Mouse (Mus musculus): Measurements from ENCODE around the gene Csf3. TPM values are rescaled to one million over a fixed set of nuclear protein-coding genes. Genes with fewer than 3 reads are reported as not detected.

Csf3 gene
- total and polyA plus RNA-seq, 3 experiments = 0.18 TPM; not detected in 2

DNA sequence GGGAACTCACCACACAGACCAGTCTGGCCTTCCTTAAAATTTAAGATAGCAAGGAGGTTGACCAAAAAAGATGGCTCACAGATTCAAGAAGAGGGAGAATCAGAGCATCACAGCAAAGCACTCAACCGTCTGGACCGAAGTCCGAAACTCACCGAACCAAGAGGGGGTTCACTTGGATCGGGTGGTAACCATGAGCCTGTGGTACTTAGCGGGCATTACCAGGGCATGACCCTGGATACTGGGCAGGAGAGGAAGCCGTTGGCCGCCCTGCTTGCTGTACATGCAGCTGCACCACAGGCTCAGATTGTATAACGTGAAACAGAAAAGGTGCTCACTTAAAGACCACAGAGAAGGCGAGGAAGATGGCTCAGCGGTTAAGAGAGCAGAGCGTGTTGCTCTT, 3.8 kb upstream of the Csf3 start:
- no peak overlapping the region for H3K4me3 ChIP-seq (ENCODE audit: control insufficient read depth in 1 of 2, insufficient read depth in 1 of 2, low read depth in 2 of 2, low read length in 2 of 2)
- no peak overlapping the region for H3K27ac ChIP-seq (ENCODE audit: control insufficient read depth, low read depth, low read length)
- H3K4me1 ChIP-seq (ENCODE audit: control insufficient read depth in 1 of 2, insufficient read depth in 2 of 2, low read length in 2 of 2) = no peaks in the 10 kb centered on the region
- no peaks in the 10 kb centered on the region for H3K27me3 ChIP-seq (ENCODE audit: control insufficient read depth in 1 of 2, insufficient read depth in 2 of 2, low read length in 2 of 2)
- H3K79me2 ChIP-seq (ENCODE audit: control insufficient read depth, insufficient read depth, low read length, poor library complexity) = no peaks in the 10 kb centered on the region
- H3K9ac ChIP-seq (ENCODE audit: control insufficient read depth, low read depth, low read length, poor library complexity, severe bottlenecking) = no peak overlapping the region
- peaks cover 0 to 6% of the 10 kb centered on the region in 2 experiments; a peak in 1 of 4 replicates for H3K36me3 ChIP-seq (ENCODE audit: control insufficient read depth in 1 of 2, insufficient read depth in 2 of 2, low read length in 2 of 2)
- TF ChIP-seq NRF1 (IDR thresholded peaks at IDR 0.05; ENCODE audit: insufficient read depth, low read depth, low read length, poor library complexity, severe bottlenecking) (no peak), TCF12 (IDR thresholded peaks at IDR 0.05; ENCODE audit: low read depth, low read length) (no peak), USF1 (IDR thresholded peaks at IDR 0.05; ENCODE audit: low read depth, low read length) (no peak), ZKSCAN1 (IDR thresholded peaks at IDR 0.05; ENCODE audit: low read depth, low read length) (no peak)
- H3K9me3 ChIP-seq (replicated peaks; ENCODE audit: insufficient read depth, low read length) = no peaks in the 10 kb centered on the region
- no peak for DNase-seq (ENCODE audit: low read depth, low spot score)

- H3K4me1 ChIP-seq (ENCODE audit: control insufficient read depth in 1 of 2, insufficient read depth in 2 of 2, low read length in 2 of 2) = no peaks in the 10 kb centered on the region
- TF ChIP-seq HCFC1 (IDR thresholded peaks at IDR 0.05; ENCODE audit: low read depth, low read length) = no peak
- TF ChIP-seq POLR2A (IDR thresholded peaks at IDR 0.05; ENCODE audit: control insufficient read depth in 1 of 2, insufficient read depth in 1 of 2, low read depth in 1 of 2, low read length in 2 of 2, poor library complexity in 1 of 2) = no peak
- no peak for TF ChIP-seq NRF1 (IDR thresholded peaks at IDR 0.05; ENCODE audit: insufficient read depth, low read depth, low read length, poor library complexity, severe bottlenecking)
- TF ChIP-seq ETS1 (IDR thresholded peaks at IDR 0.05; ENCODE audit: low read depth, low read length) = no peak
- no peak for TF ChIP-seq JUND (IDR thresholded peaks at IDR 0.05; ENCODE audit: low read depth, low read length)
- TF ChIP-seq CTCF (IDR thresholded peaks at IDR 0.05 in 2 of 3, conservative IDR thresholded peaks at IDR 0.05 in 1 of 3; ENCODE audit: control insufficient read depth in 1 of 3, insufficient read depth in 1 of 3, low read depth in 2 of 3, low read length in 3 of 3, poor library complexity in 1 of 3, severe bottlenecking in 1 of 3) = no peak
- no peaks in the 10 kb centered on the region for H3K9me3 ChIP-seq (replicated peaks; ENCODE audit: insufficient read depth, low read length)
- no peak for DNase-seq (ENCODE audit: low read depth, low spot score)
- no peaks in the 10 kb centered on the region for H3K79me2 ChIP-seq (ENCODE audit: control insufficient read depth, insufficient read depth, low read length, poor library complexity)
- H3K9ac ChIP-seq (ENCODE audit: control insufficient read depth, low read depth, low read length, poor library complexity, severe bottlenecking) = no peak overlapping the region
- no peak overlapping the region for H3K4me3 ChIP-seq (ENCODE audit: control insufficient read depth in 1 of 2, insufficient read depth in 1 of 2, low read depth in 2 of 2, low read length in 2 of 2)
- H3K27ac ChIP-seq (ENCODE audit: control insufficient read depth, low read depth, low read length) = no peak overlapping the region
- H3K27me3 ChIP-seq (ENCODE audit: control insufficient read depth in 1 of 2, insufficient read depth in 2 of 2, low read length in 2 of 2) = no peaks in the 10 kb centered on the region
- no peaks in the 10 kb centered on the region for H3K36me3 ChIP-seq (ENCODE audit: control insufficient read depth in 1 of 2, insufficient read depth in 2 of 2, low read length in 2 of 2)
These were observed 2.0 kb upstream of the Csf3 start for GRCm38 (mm10) chr11:98698849-98699640.

DNA sequence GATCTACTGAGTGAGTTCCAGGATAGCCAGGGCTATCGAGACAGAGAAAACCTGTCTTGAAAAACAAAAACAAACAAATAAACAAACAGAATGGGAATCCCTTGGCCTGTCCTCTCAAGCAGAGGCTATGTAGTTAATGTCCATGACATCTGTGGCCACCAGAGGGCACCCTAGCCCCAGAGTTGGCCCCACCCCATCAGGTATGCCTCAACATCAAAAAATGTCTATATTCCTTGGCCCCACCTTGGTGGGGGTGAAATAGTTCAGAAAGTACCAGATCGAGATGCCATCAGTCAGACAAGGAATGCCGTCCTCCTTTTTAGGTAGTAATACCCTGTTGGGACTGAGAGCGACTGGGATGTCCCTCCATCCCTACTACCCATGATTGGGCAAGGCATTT, 1.2 kb upstream of the Csf3 start:
- Histone ChIP-seq H3K79me2 (ENCODE audit: control insufficient read depth, insufficient read depth, low read length, poor library complexity) (no peaks in the 10 kb centered on the region), H3K9ac (ENCODE audit: control insufficient read depth, low read depth, low read length, poor library complexity, severe bottlenecking) (no peak overlapping the region), H3K4me1 (ENCODE audit: control insufficient read depth in 1 of 2, insufficient read depth in 2 of 2, low read length in 2 of 2) (no peaks in the 10 kb centered on the region), H3K4me3 (ENCODE audit: control insufficient read depth in 1 of 2, insufficient read depth in 1 of 2, low read depth in 2 of 2, low read length in 2 of 2) (no peak overlapping the region), H3K27ac (ENCODE audit: control insufficient read depth, low read depth, low read length) (no peak overlapping the region), H3K27me3 (ENCODE audit: control insufficient read depth in 1 of 2, insufficient read depth in 2 of 2, low read length in 2 of 2) (no peaks in the 10 kb centered on the region), H3K36me3 (ENCODE audit: control insufficient read depth in 1 of 2, insufficient read depth in 2 of 2, low read length in 2 of 2) (no peaks in the 10 kb centered on the region), H3K9me3 (replicated peaks; ENCODE audit: insufficient read depth, low read length) (no peaks in the 10 kb centered on the region)
- peak; percentile 81 for DNase-seq (ENCODE audit: low read depth, low spot score)
- TF ChIP-seq MAZ (IDR thresholded peaks at IDR 0.05; ENCODE audit: low read depth, low read length) = peak; percentile 69; the same call in 1 of the 2 replicates
- TF ChIP-seq GABPA (IDR thresholded peaks at IDR 0.05; ENCODE audit: low read depth, low read length) = no peak
- TF ChIP-seq JUND (IDR thresholded peaks at IDR 0.05; ENCODE audit: low read depth, low read length) = no peak
- TF ChIP-seq POLR2AphosphoS2 (IDR thresholded peaks at IDR 0.05; ENCODE audit: low read length) = no peak
- no peak for TF ChIP-seq CHD2 (IDR thresholded peaks at IDR 0.05; ENCODE audit: low read length)
- TF ChIP-seq MAFK (IDR thresholded peaks at IDR 0.05; ENCODE audit: borderline replicate concordance, low read depth, low read length) = no peak
- peak; percentile 99 for TF ChIP-seq RAD21 (IDR thresholded peaks at IDR 0.05; ENCODE audit: low read depth, low read length)
- no peak for TF ChIP-seq MYC (IDR thresholded peaks at IDR 0.05; ENCODE audit: low read depth, low read length)
- TF ChIP-seq UBTF (IDR thresholded peaks at IDR 0.05; ENCODE audit: borderline replicate concordance, insufficient read depth, low read depth, low read length) = no peak
- no peak for TF ChIP-seq EP300 (IDR thresholded peaks at IDR 0.05; ENCODE audit: low read depth in 1 of 2, low read length in 2 of 2)
- TF ChIP-seq USF1 (IDR thresholded peaks at IDR 0.05; ENCODE audit: low read depth, low read length) = no peak
- TF ChIP-seq SMC3 (IDR thresholded peaks at IDR 0.05; ENCODE audit: low read depth, low read length) = peak; percentile 99
- TF ChIP-seq HCFC1 (IDR thresholded peaks at IDR 0.05; ENCODE audit: low read depth, low read length) = no peak
- TF ChIP-seq ZNF384 (IDR thresholded peaks at IDR 0.05; ENCODE audit: low read depth, low read length) = 0 out of 2 replicates have a peak, but pooled peaks have one; percentile 15
- TF ChIP-seq USF2 (IDR thresholded peaks at IDR 0.05; ENCODE audit: borderline replicate concordance in 1 of 2, insufficient read depth in 1 of 2, low read depth in 1 of 2, low read length in 2 of 2) = no peak
- TF ChIP-seq MYB (IDR thresholded peaks at IDR 0.05; ENCODE audit: low read depth, low read length) = no peak
- 0 out of 2 replicates have a peak, but pooled peaks have one; percentile 20 for TF ChIP-seq MXI1 (IDR thresholded peaks at IDR 0.05; ENCODE audit: low read depth, low read length)
- TF ChIP-seq TCF12 (IDR thresholded peaks at IDR 0.05; ENCODE audit: low read depth, low read length) = no peak
- TF ChIP-seq NRF1 (IDR thresholded peaks at IDR 0.05; ENCODE audit: insufficient read depth, low read depth, low read length, poor library complexity, severe bottlenecking) = no peak

All from MEL (cell line).